Mouse (Mus musculus) embryonic fibroblast, embryonic 13.5 days (primary cell): ENCODE measurements around the gene Bcam. TPM values are rescaled to one million over a fixed set of nuclear protein-coding genes. Genes with fewer than 3 reads are reported as not detected.

ENCODE experiments used
- H3K27ac ChIP-seq: 2 replicates; pipeline ENCODE4 v1.5.1; 2012; ENCODE audit warnings: low read length, control low read depth, inconsistent platforms; ENCODE audit not compliant: insufficient read depth
- H3K4me1 ChIP-seq: 2 replicates; pipeline ENCODE4 v1.6.1; 2011; ENCODE audit warnings: low read length; ENCODE audit not compliant: control insufficient read depth, insufficient read depth
- H3K4me3 ChIP-seq: 2 replicates; pipeline ENCODE4 v1.5.1; 2011; ENCODE audit warnings: mild to moderate bottlenecking, control low read depth, low read length; ENCODE audit not compliant: insufficient read depth
- CTCF ChIP-seq: IDR thresholded peaks from 2 replicates; pipeline ENCODE4 v1.5.1; 2011; ENCODE audit warnings: mild to moderate bottlenecking, control low read depth, low read length, moderate library complexity, borderline replicate concordance; ENCODE audit not compliant: insufficient read depth
- POLR2A ChIP-seq: IDR thresholded peaks from 2 replicates; pipeline ENCODE4 v1.6.1; 2011; ENCODE audit warnings: low read depth, mild to moderate bottlenecking, control low read depth, low read length, moderate library complexity
- polyA plus RNA-seq: library from polyadenylated mRNA; stranded (reverse); fragments of >200 nt; gene quantifications from 2 replicates; pipeline ENCODE4 v1.2.4, GENCODE M21; 2011; ENCODE audit warnings: low read depth; ENCODE audit not compliant: missing spikeins, insufficient read length

The Bcam gene
- polyA plus RNA-seq, 1 experiment = 2.5 TPM

DNA sequence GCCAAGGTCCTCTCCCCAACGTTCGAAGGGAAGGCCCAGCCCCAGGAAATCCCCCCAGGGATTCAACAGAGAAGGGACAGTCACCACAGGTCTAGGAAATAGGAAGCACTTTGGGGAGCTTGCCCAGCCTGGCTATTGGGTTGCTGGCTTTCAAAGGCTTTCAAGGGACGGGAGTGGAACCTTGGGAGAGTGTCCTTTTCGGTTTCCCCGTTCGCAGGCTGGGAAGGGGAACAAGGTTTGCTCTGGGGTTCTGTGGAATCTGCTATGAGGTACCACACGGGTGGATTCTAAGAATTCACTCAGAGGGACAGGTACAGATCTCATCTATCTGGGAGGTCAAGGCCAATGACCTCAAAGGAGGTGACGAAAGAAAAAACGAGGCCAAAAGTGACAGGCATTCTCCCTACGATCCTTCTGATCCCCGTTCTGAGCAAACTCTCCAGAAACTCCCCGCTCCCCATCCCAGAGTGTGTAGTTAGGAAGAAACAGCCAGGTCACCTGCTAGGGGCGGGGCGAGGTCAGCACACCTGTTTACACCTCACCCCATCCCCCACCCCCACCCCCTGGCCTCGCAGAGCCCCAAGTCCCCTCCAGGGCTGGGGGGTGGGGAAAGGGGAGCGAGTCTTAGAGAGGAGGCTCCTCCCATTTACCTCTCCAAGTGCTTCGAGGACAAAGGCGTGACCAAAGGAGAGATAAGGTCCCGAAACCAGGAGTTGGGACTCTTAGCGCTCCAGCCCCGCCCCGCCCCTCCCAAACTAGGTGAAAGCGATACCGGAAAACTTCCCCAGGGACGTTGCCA is 23.2 kb downstream of the Bcam start:
- Histone ChIP-seq H3K4me1 (no peaks in the 10 kb centered on the region; the same call in 1 of the 2 replicates), H3K4me3 (peak overlapping the region; percentile 87), H3K27ac (peak overlapping the region; percentile 86)

GRCm38 (mm10) chr7:19746426-19747201 is 24.2 kb downstream of the Bcam start:
- Histone ChIP-seq H3K4me3 (peak overlapping the region; percentile 87), H3K4me1 (no peaks in the 10 kb centered on the region; the same call in 1 of the 2 replicates), H3K27ac (peak overlapping the region; percentile 86)
- TF ChIP-seq CTCF (no peak), POLR2A (peak; percentile 30; the same call in 1 of the 2 replicates)

More for the DNA sequence above, 23.2 kb downstream of the Bcam start:
- no peak for TF ChIP-seq POLR2A
- TF ChIP-seq CTCF = no peak

GRCm38 (mm10) chr7:19745971-19746370 is 24.8 kb downstream of the Bcam start:
- Histone ChIP-seq H3K27ac (no peak overlapping the region), H3K4me1 (no peaks in the 10 kb centered on the region; the same call in 1 of the 2 replicates), H3K4me3 (no peak overlapping the region)
- TF ChIP-seq CTCF = no peak
- TF ChIP-seq POLR2A = no peak

- Histone ChIP-seq H3K27ac (no peak overlapping the region), H3K4me1 (no peaks in the 10 kb centered on the region), H3K4me3 (no peak overlapping the region)
- TF ChIP-seq CTCF (no peak), POLR2A (no peak)
Observed at GRCm38 (mm10) chr7:19744590-19745385, 26.0 kb downstream of the Bcam start.

DNA sequence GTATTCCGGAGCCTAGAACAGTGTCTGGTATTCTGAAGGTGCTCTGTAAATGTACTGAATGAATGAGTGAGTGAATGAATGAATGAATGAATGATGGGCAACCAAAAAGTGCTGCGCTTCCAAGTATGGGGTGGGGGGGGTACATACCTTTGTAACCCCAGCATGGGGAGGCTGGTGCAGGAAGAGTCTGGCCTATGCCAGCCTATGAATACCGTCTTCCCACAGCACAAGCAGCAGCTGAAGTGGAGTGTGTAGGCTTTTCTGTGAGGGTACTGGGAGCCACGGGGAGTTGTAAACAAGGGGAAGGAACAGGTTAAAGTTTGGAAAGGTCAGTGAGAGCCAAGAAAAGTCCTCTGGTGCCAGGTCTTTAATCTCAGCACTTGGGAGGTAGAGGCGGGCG is 27.0 kb downstream of the Bcam start:
- no peaks in the 10 kb centered on the region for H3K4me1 ChIP-seq
- no peak overlapping the region for H3K4me3 ChIP-seq
- no peak for TF ChIP-seq POLR2A
- no peak for TF ChIP-seq CTCF
- no peak overlapping the region for H3K27ac ChIP-seq

DNA sequence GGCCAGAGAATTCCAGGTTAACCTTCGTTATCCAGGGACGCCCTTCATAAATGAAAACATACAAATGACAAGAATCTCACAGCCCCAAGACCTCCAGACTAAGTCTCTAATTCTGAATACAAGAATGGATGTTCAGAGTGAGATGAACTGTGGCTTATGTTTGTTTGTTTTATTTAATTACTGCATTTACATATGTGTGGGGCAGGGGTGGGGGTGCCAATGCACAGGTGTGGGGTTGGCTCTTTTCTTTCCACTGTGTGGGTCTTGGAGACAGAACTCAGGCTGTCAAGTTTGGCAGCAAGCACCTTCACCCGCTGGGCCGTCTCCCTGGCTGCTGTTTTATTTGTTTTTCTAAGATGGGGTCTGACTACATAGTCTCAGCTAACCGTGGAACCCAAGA is 28.3 kb downstream of the Bcam start:
- no peak overlapping the region for H3K27ac ChIP-seq
- TF ChIP-seq CTCF = no peak
- TF ChIP-seq POLR2A = no peak
- no peaks in the 10 kb centered on the region for H3K4me1 ChIP-seq
- no peak overlapping the region for H3K4me3 ChIP-seq

GRCm38 (mm10) chr7:19741329-19742031 is 29.3 kb downstream of the Bcam start:
- H3K4me1 ChIP-seq = no peaks in the 10 kb centered on the region
- TF ChIP-seq POLR2A (no peak), CTCF (no peak)
- no peak overlapping the region for H3K27ac ChIP-seq
- no peak overlapping the region for H3K4me3 ChIP-seq

- Histone ChIP-seq H3K4me1 (no peaks in the 10 kb centered on the region), H3K4me3 (no peak overlapping the region), H3K27ac (no peak overlapping the region)
- TF ChIP-seq CTCF = no peak
- TF ChIP-seq POLR2A = no peak
Observed at GRCm38 (mm10) chr7:19740269-19740668, 30.5 kb downstream of the Bcam start.

DNA sequence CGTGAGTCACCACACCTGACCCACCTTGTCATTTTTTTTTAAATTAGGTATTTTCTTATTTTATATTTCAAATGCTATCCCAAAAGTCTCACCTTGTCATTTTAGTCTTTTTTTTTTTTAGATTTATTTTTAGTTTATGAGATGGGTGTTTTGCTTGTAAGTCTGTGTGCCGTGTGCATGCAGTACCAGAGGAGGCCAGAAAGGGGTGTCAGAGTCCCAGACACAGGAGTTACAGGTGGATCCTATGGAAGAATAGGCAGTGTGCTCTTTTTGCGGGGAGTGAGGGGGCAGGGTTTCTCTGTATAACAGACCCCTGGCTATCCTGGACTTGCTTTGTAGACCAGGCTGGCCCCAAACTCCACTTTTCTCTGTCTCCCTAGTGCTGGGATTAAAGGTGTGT is 32.0 kb downstream of the Bcam start:
- TF ChIP-seq POLR2A (no peak), CTCF (no peak)
- Histone ChIP-seq H3K4me3 (no peak overlapping the region), H3K4me1 (no peaks in the 10 kb centered on the region), H3K27ac (no peak overlapping the region)
